Mouse (Mus musculus) lung, embryonic 16.5 days (tissue): ENCODE measurements around the gene Prkn. TPM values are rescaled to one million over a fixed set of nuclear protein-coding genes. Genes with fewer than 3 reads are reported as not detected.

Experiments
- ATAC-seq: fragments of 200-750 bp; cut with Nextera tagmentation; 2 replicates; pipeline ENCODE4 v1.8.0; 2017; ENCODE audit warnings: low read depth, mild to moderate bottlenecking, moderate library complexity
- H3K27ac ChIP-seq: fragments of 300-500 bp; sonication (generic); 2 replicates; pipeline ENCODE4 v1.5.1; 2014; ENCODE audit warnings: mild to moderate bottlenecking, control low read depth, low read length
- H3K27me3 ChIP-seq: fragments of 300-500 bp; sonication (generic); 2 replicates; pipeline ENCODE4 v1.6.1; 2014; ENCODE audit warnings: low read depth, low read length, mixed read lengths; ENCODE audit not compliant: control insufficient read depth, insufficient read depth
- H3K36me3 ChIP-seq: fragments of 300-500 bp; sonication (generic); 2 replicates; pipeline ENCODE4 v1.6.1; 2014; ENCODE audit warnings: low read length; ENCODE audit not compliant: control insufficient read depth, insufficient read depth
- H3K4me1 ChIP-seq: fragments of 300-500 bp; sonication (generic); replicated peaks from 2 replicates; pipeline ENCODE4 v1.6.1; 2014; ENCODE audit warnings: low read length, mixed read lengths; ENCODE audit not compliant: control insufficient read depth, insufficient read depth
- H3K4me2 ChIP-seq: fragments of 300-500 bp; sonication (generic); 2 replicates; pipeline ENCODE4 v1.6.1; 2014; ENCODE audit warnings: low read depth, low read length, control low read depth
- H3K4me3 ChIP-seq: fragments of 300-500 bp; sonication (generic); 2 replicates; pipeline ENCODE4 v1.5.1; 2014; ENCODE audit warnings: mild to moderate bottlenecking, low read length, control low read depth
- H3K9ac ChIP-seq: fragments of 300-500 bp; sonication (generic); 2 replicates; pipeline ENCODE4 v1.6.1; 2014; ENCODE audit warnings: low read length, control low read depth
- H3K9me3 ChIP-seq: fragments of 300-500 bp; sonication (generic); 2 replicates; pipeline ENCODE4 v1.6.1; 2016; ENCODE audit warnings: low read length; ENCODE audit not compliant: control insufficient read depth
- WGBS: fragments of 180-500 bp; shearing (Covaris S2); extraction: QIAGEN DNeasy Blood & Tissue Kit; methylation state at CpG from one replicate; pipeline ENCODE4 v1.1.7; 2014; 5-methylcytosine and 5-hydroxymethylcytosine counted together
- polyA plus RNA-seq: library from polyadenylated mRNA; unstranded; fragments of >200 nt; fragmentation: Nextera tagmentation; extraction: Ambion mirVana; gene quantifications from 2 replicates; pipeline ENCODE4 v1.2.1, GENCODE M21; 2015

Gene Prkn
- polyA plus RNA-seq, 1 experiment from 2014 or later = 1.8 TPM

- no peak for ATAC-seq
Observed at GRCm38 (mm10) chr17:11854571-11854970, 1014.4 kb downstream of the Prkn start.

GRCm38 (mm10) chr17:11858772-11859405 lies 1018.7 kb downstream of the Prkn start:
- no peak overlapping the region for H3K4me2 ChIP-seq
- H3K9ac ChIP-seq = no peak overlapping the region
- WGBS = 56% methylated on average over 7 of the region's 7 CpGs
- no peaks in the 10 kb centered on the region for H3K27me3 ChIP-seq
- no peak for ATAC-seq
- no peak overlapping the region for H3K27ac ChIP-seq
- no peak overlapping the region for H3K4me3 ChIP-seq
- H3K9me3 ChIP-seq = no peaks in the 10 kb centered on the region
- H3K4me1 ChIP-seq = no peaks in the 10 kb centered on the region
- no peaks in the 10 kb centered on the region for H3K36me3 ChIP-seq

More at GRCm38 (mm10) chr17:11854571-11854970, 1014.4 kb downstream of the Prkn start:
- no peak overlapping the region for H3K4me3 ChIP-seq
- H3K9ac ChIP-seq = no peak overlapping the region
- no peak overlapping the region for H3K4me2 ChIP-seq
- no peaks in the 10 kb centered on the region for H3K27me3 ChIP-seq
- no peak overlapping the region for H3K27ac ChIP-seq
- WGBS = 73% methylated on average over 10 of the region's 10 CpGs
- no peaks in the 10 kb centered on the region for H3K9me3 ChIP-seq
- no peaks in the 10 kb centered on the region for H3K4me1 ChIP-seq
- H3K36me3 ChIP-seq = no peaks in the 10 kb centered on the region

DNA sequence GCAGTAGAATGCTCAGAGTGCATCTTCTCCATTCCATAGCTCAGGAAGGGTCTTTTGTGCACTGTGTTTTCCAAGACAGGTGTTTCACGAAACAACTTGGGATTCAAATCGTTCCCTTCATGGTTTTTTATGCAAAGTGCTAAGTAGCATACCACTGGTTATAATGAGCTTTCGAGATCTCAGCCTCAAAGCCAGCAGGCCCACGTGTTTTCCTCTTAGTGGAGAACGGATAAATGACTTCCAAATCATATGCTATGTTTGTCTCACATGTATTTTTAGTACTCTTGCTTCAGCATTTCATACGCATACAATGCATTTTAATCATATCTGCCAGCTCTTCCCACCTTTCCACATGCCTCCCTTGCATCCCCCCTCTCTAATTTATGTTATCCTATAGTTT lies 1021.0 kb downstream of the Prkn start:
- H3K27me3 ChIP-seq = no peaks in the 10 kb centered on the region
- H3K27ac ChIP-seq = no peak overlapping the region
- no peak overlapping the region for H3K4me2 ChIP-seq
- H3K9me3 ChIP-seq = no peaks in the 10 kb centered on the region
- no peaks in the 10 kb centered on the region for H3K36me3 ChIP-seq
- 87% methylated on average over 6 of the region's 6 CpGs for WGBS
- no peaks in the 10 kb centered on the region for H3K4me1 ChIP-seq
- no peak overlapping the region for H3K4me3 ChIP-seq
- no peak overlapping the region for H3K9ac ChIP-seq
- ATAC-seq = no peak

- H3K27ac ChIP-seq = no peak overlapping the region
- H3K4me3 ChIP-seq = no peak overlapping the region
- H3K4me2 ChIP-seq = no peak overlapping the region
- no peaks in the 10 kb centered on the region for H3K36me3 ChIP-seq
- no peak for ATAC-seq
- no peaks in the 10 kb centered on the region for H3K4me1 ChIP-seq
- H3K9me3 ChIP-seq = no peaks in the 10 kb centered on the region
- H3K9ac ChIP-seq = no peak overlapping the region
- 86% methylated on average over 2 of the region's 2 CpGs for WGBS
- no peaks in the 10 kb centered on the region for H3K27me3 ChIP-seq
Observed at GRCm38 (mm10) chr17:11862360-11862759, 1022.2 kb downstream of the Prkn start.

GRCm38 (mm10) chr17:11863017-11863416 lies 1022.8 kb downstream of the Prkn start:
- no peak overlapping the region for H3K27ac ChIP-seq
- no peak overlapping the region for H3K4me3 ChIP-seq
- no peak for ATAC-seq
- no peak overlapping the region for H3K9ac ChIP-seq
- H3K4me2 ChIP-seq = no peak overlapping the region
- H3K27me3 ChIP-seq = no peaks in the 10 kb centered on the region
- no peaks in the 10 kb centered on the region for H3K4me1 ChIP-seq
- H3K36me3 ChIP-seq = no peaks in the 10 kb centered on the region
- 85% methylated on average over 11 of the region's 11 CpGs for WGBS
- H3K9me3 ChIP-seq = no peaks in the 10 kb centered on the region

GRCm38 (mm10) chr17:11866231-11866630 lies 1026.0 kb downstream of the Prkn start:
- Histone ChIP-seq H3K36me3 (no peaks in the 10 kb centered on the region), H3K4me2 (no peak overlapping the region), H3K27me3 (no peaks in the 10 kb centered on the region), H3K9ac (no peak overlapping the region), H3K9me3 (no peaks in the 10 kb centered on the region), H3K4me3 (no peak overlapping the region), H3K27ac (no peak overlapping the region), H3K4me1 (no peaks in the 10 kb centered on the region)
- WGBS = 75% methylated on average over 3 of the region's 3 CpGs
- no peak for ATAC-seq

GRCm38 (mm10) chr17:11867334-11868095 lies 1027.3 kb downstream of the Prkn start:
- Histone ChIP-seq H3K4me1 (no peaks in the 10 kb centered on the region), H3K36me3 (no peaks in the 10 kb centered on the region), H3K9ac (no peak overlapping the region), H3K4me3 (no peak overlapping the region), H3K4me2 (no peak overlapping the region), H3K27me3 (no peaks in the 10 kb centered on the region), H3K27ac (no peak overlapping the region), H3K9me3 (no peaks in the 10 kb centered on the region)
- no peak for ATAC-seq
- 50% methylated on average over 13 of the region's 13 CpGs for WGBS

- 87% methylated on average over 10 of the region's 10 CpGs for WGBS
- no peaks in the 10 kb centered on the region for H3K36me3 ChIP-seq
- H3K9me3 ChIP-seq = no peaks in the 10 kb centered on the region
- no peak for ATAC-seq
- no peak overlapping the region for H3K27ac ChIP-seq
- H3K4me1 ChIP-seq = no peaks in the 10 kb centered on the region
- H3K4me3 ChIP-seq = no peak overlapping the region
- H3K27me3 ChIP-seq = no peaks in the 10 kb centered on the region
- no peak overlapping the region for H3K9ac ChIP-seq
- H3K4me2 ChIP-seq = no peak overlapping the region
Observed at GRCm38 (mm10) chr17:11870546-11870945, 1030.4 kb downstream of the Prkn start.

- H3K4me2 ChIP-seq = no peak overlapping the region
- no peak overlapping the region for H3K9ac ChIP-seq
- H3K36me3 ChIP-seq = no peaks in the 10 kb centered on the region
- no peaks in the 10 kb centered on the region for H3K27me3 ChIP-seq
- H3K4me1 ChIP-seq = no peaks in the 10 kb centered on the region
- 73% methylated on average over 2 of the region's 2 CpGs for WGBS
- H3K4me3 ChIP-seq = no peak overlapping the region
- no peak overlapping the region for H3K27ac ChIP-seq
- no peaks in the 10 kb centered on the region for H3K9me3 ChIP-seq
- ATAC-seq = no peak
Observed at GRCm38 (mm10) chr17:11876240-11876639, 1036.1 kb downstream of the Prkn start.
